Mouse (Mus musculus): ENCODE measurements at regions not wholly inside any gene's neighbourhood (a gene's known extent, or its start where the extent isn't known, plus 50 kb on each side); places are given as distances from the start of the nearest gene placed in this dataset.

- Histone ChIP-seq H3K79me2 (ENCODE audit: control insufficient read depth, insufficient read depth, low read length, poor library complexity) (no peaks in the 10 kb centered on the region), H3K27me3 (ENCODE audit: control insufficient read depth in 1 of 2, insufficient read depth in 2 of 2, low read length in 2 of 2) (no peaks in the 10 kb centered on the region), H3K4me3 (ENCODE audit: control insufficient read depth in 1 of 2, insufficient read depth in 1 of 2, low read depth in 2 of 2, low read length in 2 of 2) (no peak overlapping the region), H3K4me1 (ENCODE audit: control insufficient read depth in 1 of 2, insufficient read depth in 2 of 2, low read length in 2 of 2) (no peaks in the 10 kb centered on the region), H3K27ac (ENCODE audit: control insufficient read depth, low read depth, low read length) (no peak overlapping the region), H3K9me3 (replicated peaks; ENCODE audit: insufficient read depth, low read length) (no peaks in the 10 kb centered on the region), H3K9ac (ENCODE audit: control insufficient read depth, low read depth, low read length, poor library complexity, severe bottlenecking) (no peak overlapping the region), H3K36me3 (ENCODE audit: control insufficient read depth in 1 of 2, insufficient read depth in 2 of 2, low read length in 2 of 2) (no peaks in the 10 kb centered on the region)
- DNase-seq (ENCODE audit: low read depth, low spot score) = no peak
- TF ChIP-seq ELF1 (IDR thresholded peaks at IDR 0.05; ENCODE audit: low read depth, low read length) = no peak
- TF ChIP-seq POLR2AphosphoS2 (IDR thresholded peaks at IDR 0.05; ENCODE audit: low read length) = no peak
These were observed 230.5 kb upstream of the Zmiz1 start for GRCm38 (mm10) chr14:25228321-25229047.

- H3K4me3 ChIP-seq (ENCODE audit: control insufficient read depth in 1 of 2, insufficient read depth in 1 of 2, low read depth in 2 of 2, low read length in 2 of 2) = no peak overlapping the region
- no peaks in the 10 kb centered on the region for H3K79me2 ChIP-seq (ENCODE audit: control insufficient read depth, insufficient read depth, low read length, poor library complexity)
- H3K27me3 ChIP-seq (ENCODE audit: control insufficient read depth in 1 of 2, insufficient read depth in 2 of 2, low read length in 2 of 2) = no peaks in the 10 kb centered on the region
- no peak overlapping the region for H3K27ac ChIP-seq (ENCODE audit: control insufficient read depth, low read depth, low read length)
- no peaks in the 10 kb centered on the region for H3K9me3 ChIP-seq (replicated peaks; ENCODE audit: insufficient read depth, low read length)
- DNase-seq (ENCODE audit: low read depth, low spot score) = no peak
- TF ChIP-seq NELFE (IDR thresholded peaks at IDR 0.05; ENCODE audit: low read depth, low read length) = no peak
- TF ChIP-seq BHLHE40 (IDR thresholded peaks at IDR 0.05; ENCODE audit: borderline replicate concordance, low read depth, low read length) = no peak
- no peak for TF ChIP-seq CHD2 (IDR thresholded peaks at IDR 0.05; ENCODE audit: low read length)
- no peak for TF ChIP-seq POLR2A (IDR thresholded peaks at IDR 0.05; ENCODE audit: control insufficient read depth in 1 of 2, insufficient read depth in 1 of 2, low read depth in 1 of 2, low read length in 2 of 2, poor library complexity in 1 of 2)
- TF ChIP-seq TCF12 (IDR thresholded peaks at IDR 0.05; ENCODE audit: low read depth, low read length) = no peak
- TF ChIP-seq HCFC1 (IDR thresholded peaks at IDR 0.05; ENCODE audit: low read depth, low read length) = no peak
- TF ChIP-seq CHD1 (IDR thresholded peaks at IDR 0.05; ENCODE audit: low read depth, low read length) = no peak
- no peak for TF ChIP-seq MAX (IDR thresholded peaks at IDR 0.05; ENCODE audit: low read length)
- no peak for TF ChIP-seq GABPA (IDR thresholded peaks at IDR 0.05; ENCODE audit: low read depth, low read length)
- no peaks in the 10 kb centered on the region for H3K4me1 ChIP-seq (ENCODE audit: control insufficient read depth in 1 of 2, insufficient read depth in 2 of 2, low read length in 2 of 2)
- H3K36me3 ChIP-seq (ENCODE audit: control insufficient read depth in 1 of 2, insufficient read depth in 2 of 2, low read length in 2 of 2) = no peaks in the 10 kb centered on the region
- no peak overlapping the region for H3K9ac ChIP-seq (ENCODE audit: control insufficient read depth, low read depth, low read length, poor library complexity, severe bottlenecking)
These were observed 229.4 kb upstream of the Zmiz1 start for GRCm38 (mm10) chr14:25229569-25229968.

GRCm38 (mm10) chr14:25231881-25232280, 227.1 kb upstream of the Zmiz1 start:
- no peaks in the 10 kb centered on the region for H3K9me3 ChIP-seq (replicated peaks; ENCODE audit: insufficient read depth, low read length)
- H3K27me3 ChIP-seq (ENCODE audit: control insufficient read depth in 1 of 2, insufficient read depth in 2 of 2, low read length in 2 of 2) = no peaks in the 10 kb centered on the region
- H3K36me3 ChIP-seq (ENCODE audit: control insufficient read depth in 1 of 2, insufficient read depth in 2 of 2, low read length in 2 of 2) = no peaks in the 10 kb centered on the region
- H3K4me3 ChIP-seq (ENCODE audit: control insufficient read depth in 1 of 2, insufficient read depth in 1 of 2, low read depth in 2 of 2, low read length in 2 of 2) = no peak overlapping the region
- H3K4me1 ChIP-seq (ENCODE audit: control insufficient read depth in 1 of 2, insufficient read depth in 2 of 2, low read length in 2 of 2) = no peaks in the 10 kb centered on the region
- no peak overlapping the region for H3K27ac ChIP-seq (ENCODE audit: control insufficient read depth, low read depth, low read length)
- DNase-seq (ENCODE audit: low read depth, low spot score) = no peak
- TF ChIP-seq CHD2 (IDR thresholded peaks at IDR 0.05; ENCODE audit: low read length) = no peak
- TF ChIP-seq MYB (IDR thresholded peaks at IDR 0.05; ENCODE audit: low read depth, low read length) = no peak
- no peak for TF ChIP-seq RCOR1 (IDR thresholded peaks at IDR 0.05; ENCODE audit: low read depth, low read length)
- no peaks in the 10 kb centered on the region for H3K79me2 ChIP-seq (ENCODE audit: control insufficient read depth, insufficient read depth, low read length, poor library complexity)
- H3K9ac ChIP-seq (ENCODE audit: control insufficient read depth, low read depth, low read length, poor library complexity, severe bottlenecking) = no peak overlapping the region
